Mouse (Mus musculus) bone marrow macrophage, adult 2 months (primary cell): ENCODE measurements around the gene Myo1g.

Source experiments
- CTCF ChIP-seq: IDR thresholded peaks from 2 replicates; pipeline ENCODE4 v1.5.1; 2012; ENCODE audit warnings: low read depth, mild to moderate bottlenecking, low read length, moderate library complexity
- POLR2A ChIP-seq: IDR thresholded peaks from 2 replicates; pipeline ENCODE4 v1.6.1; 2012; ENCODE audit warnings: mild to moderate bottlenecking, low read depth, low read length, borderline replicate concordance

GRCm38 (mm10) chr11:6527256-6528185, 6.8 kb upstream of the Myo1g start:
- TF ChIP-seq CTCF (no peak), POLR2A (no peak)
